Mouse (Mus musculus): ENCODE measurements at regions not wholly inside any gene's neighbourhood (a gene's known extent, or its start where the extent isn't known, plus 50 kb on each side); places are given as distances from the start of the nearest gene placed in this dataset.

DNA sequence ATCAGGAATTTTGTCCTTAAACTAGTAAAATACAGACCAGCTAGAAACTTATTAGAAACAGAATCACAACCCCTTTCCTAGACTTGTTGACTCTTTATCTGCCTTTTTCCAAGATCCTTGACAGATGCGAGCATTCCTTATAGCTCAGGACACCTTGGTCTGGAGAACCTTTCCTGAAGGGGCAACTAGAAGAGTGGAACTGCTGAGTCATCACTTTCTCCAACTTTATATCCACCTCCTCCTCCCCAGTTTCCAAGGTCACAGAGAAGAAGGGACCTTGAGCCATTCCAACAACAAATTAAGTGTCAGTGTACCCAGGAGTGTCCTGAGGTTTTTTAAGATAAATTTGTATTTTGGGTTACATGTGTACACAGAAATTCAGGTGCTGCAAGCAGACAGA is 111.5 kb upstream of the Aco1 start:
- TF ChIP-seq CTCF (IDR thresholded peaks at IDR 0.05; ENCODE audit: extremely low read depth, insufficient read depth, insufficient read length, insufficient replicate concordance) (no peak), POLR2A (IDR thresholded peaks at IDR 0.05; ENCODE audit: low read depth, low read length) (no peak)

All from spleen, adult 2 months (tissue).